ENCODE assay signal across 12 mouse cellular contexts in the genomic region with DNA sequence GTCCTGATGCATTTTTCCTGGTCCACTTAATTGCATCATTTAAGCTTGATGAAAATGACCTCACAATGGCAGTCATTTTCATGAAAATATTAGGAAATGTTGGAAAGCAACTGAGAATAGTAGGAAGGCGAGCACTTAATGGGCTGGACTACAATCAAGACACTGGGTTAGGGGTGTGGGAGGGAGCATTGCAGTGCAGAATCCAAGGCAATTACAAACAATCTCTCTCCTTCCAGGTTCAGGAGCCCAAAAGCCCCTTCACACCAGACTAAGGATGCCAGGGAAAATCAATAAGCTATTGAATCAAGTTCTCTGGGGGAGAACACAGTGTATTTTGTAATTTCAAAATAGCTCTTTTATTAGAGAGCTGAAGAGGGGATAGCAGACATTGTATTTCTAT.
"Had no signal": no experiment of that assay in that cellular context is flagged by ENCODE, and none has a peak within 500 bp of the region (broad histone marks: within the 10 kb centered on the region; RNA-seq: fewer than 3 reads in every experiment).

No protein-coding gene starts in this region.

- H3K36me3 ChIP-seq: limb, embryonic 13.5 days; neural tube, embryonic 13.5 days had no signal

- H3K9ac ChIP-seq: limb, embryonic 13.5 days; liver, embryonic 14.5 days; neural tube, embryonic 13.5 days had no signal

- H3K9me3 ChIP-seq: limb, embryonic 13.5 days; neural tube, embryonic 13.5 days had no signal

- H3K27ac ChIP-seq: kidney, postnatal 0 days; limb, embryonic 13.5 days; liver, embryonic 14.5 days; neural tube, embryonic 13.5 days had no signal

- H3K4me2 ChIP-seq: limb, embryonic 13.5 days; neural tube, embryonic 13.5 days had no signal

- H3K4me1 ChIP-seq: limb, embryonic 13.5 days; neural tube, embryonic 13.5 days had no signal

- DNase-seq: kidney, adult 9 months; kidney, postnatal 36 days; left cerebral cortex, postnatal 4 days; lung, adult 18-20 months; right cerebral cortex, adult 18-20 months; right cerebral cortex, postnatal 25 days; thymus, postnatal 4 days had no signal

- H3K27me3 ChIP-seq: limb, embryonic 13.5 days; neural tube, embryonic 13.5 days had no signal

- H3K4me3 ChIP-seq: limb, embryonic 13.5 days; neural tube, embryonic 13.5 days had no signal

- ATAC-seq: intestine, postnatal 0 days had no signal
